Mouse (Mus musculus): ENCODE measurements around the gene Plpp4.

Plpp4 gene

DNA sequence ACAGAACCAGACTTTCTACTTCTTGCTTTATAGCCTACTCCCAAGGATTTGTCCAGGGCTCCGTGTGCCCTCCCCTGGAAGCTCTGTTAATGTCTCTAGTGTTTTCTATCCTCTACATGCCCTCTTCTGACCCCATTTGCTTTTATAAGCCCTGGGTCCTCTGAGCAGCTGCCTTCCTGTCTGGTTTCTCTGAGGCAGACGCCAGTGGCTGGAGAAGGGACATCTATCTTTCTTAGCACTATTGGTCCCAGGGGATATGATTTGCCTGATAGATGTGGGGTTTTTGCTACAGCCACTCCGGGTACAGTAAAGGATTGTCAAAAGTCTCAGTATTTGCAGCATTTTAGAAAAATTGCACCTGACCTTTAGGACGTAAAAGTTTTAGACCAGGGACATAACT is 46.5 kb downstream of the Plpp4 start:
- DNase-seq (ENCODE audit: low spot score), result no peak

DNA sequence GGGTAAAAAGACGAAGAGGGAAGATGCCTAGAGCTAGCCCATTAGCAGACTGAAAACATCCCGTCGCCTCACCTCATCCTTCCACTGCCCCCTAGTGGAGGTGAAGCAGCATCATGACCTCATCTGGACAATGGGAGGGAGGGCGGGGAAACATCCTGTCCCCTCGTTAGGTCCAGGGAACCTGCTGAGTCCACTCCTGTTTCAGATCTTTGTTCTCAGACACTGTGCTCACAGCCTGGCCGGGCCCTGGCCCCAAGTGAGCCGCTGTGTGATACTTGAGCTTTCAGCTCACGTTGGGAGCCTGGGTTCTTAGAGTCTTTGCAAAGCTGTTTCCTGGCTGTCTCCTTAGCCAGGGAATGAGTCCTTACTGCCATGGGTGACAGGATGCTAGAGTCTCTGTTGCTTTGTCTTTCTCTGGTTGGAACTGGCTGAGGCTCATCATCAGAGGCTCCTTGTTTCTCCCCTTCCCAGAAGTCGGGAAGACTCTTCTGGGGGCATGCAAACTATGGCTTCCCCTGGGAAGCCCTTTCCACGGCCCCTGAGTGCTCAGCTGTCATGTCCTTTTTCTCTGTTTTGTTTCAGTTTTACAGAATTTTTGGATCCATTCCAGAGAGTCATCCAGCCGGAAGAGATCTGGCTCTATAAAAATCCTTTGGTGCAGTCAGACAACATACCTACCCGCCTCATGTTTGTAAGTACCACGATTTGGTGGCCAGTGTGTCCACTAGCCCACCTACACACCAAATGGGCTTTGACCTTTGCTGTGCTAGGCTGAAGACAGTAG is 50.4 kb downstream of the Plpp4 start:
- no peak for DNase-seq (ENCODE audit: low spot score)

- DNase-seq (ENCODE audit: low spot score), result no peak
Observed at GRCm38 (mm10) chr7:129308661-129309060, 51.8 kb downstream of the Plpp4 start.

DNA sequence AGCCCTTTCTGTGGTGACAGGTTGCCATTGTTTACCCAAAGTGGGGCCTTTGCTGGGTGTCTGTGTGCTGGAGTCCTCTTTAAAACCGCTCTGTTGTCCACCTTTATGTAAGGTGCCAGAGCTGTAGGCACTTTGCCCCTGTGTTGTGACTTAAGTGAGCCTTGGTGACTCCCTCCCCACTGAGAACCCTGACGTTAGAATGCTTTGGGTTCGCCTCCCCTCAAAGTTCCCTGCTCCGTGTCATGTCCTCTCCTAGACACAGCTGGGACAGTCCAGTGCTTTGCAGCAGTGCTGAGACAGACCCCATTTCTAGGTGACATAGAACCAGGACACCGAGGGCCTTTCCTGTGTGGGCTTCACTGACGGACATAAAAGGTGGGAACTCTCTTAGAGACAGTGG is 55.7 kb downstream of the Plpp4 start:
- no peak for DNase-seq (ENCODE audit: low spot score)

GRCm38 (mm10) chr7:129313969-129314368 is 57.1 kb downstream of the Plpp4 start:
- no peak for DNase-seq (ENCODE audit: low spot score)

GRCm38 (mm10) chr7:129340096-129340495 is 83.3 kb downstream of the Plpp4 start:
- no peak for DNase-seq (ENCODE audit: low spot score)

- DNase-seq (ENCODE audit: low spot score), result no peak
Observed at GRCm38 (mm10) chr7:129355561-129355960, 98.7 kb downstream of the Plpp4 start.

DNA sequence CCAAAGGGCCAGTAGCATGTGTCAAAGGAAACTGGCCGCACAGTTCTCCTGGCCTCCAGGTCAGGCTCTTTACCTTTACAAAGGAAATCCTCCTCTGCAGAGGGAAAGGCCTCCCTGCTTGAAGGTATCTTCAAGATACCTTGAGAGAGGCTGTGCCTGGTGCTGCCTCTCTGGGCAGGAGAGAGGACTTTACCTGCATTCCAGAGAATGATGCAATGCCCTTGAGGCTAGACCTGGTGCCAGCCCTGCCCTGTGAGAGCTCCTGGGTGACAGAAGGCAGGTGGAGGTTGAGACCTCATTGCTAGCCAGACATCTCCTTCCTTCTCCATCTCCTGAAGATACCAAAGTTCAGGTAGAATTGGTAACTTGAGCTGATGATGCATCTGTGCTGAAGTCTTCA is 118.5 kb downstream of the Plpp4 start:
- DNase-seq (ENCODE audit: low spot score), result no peak

DNA sequence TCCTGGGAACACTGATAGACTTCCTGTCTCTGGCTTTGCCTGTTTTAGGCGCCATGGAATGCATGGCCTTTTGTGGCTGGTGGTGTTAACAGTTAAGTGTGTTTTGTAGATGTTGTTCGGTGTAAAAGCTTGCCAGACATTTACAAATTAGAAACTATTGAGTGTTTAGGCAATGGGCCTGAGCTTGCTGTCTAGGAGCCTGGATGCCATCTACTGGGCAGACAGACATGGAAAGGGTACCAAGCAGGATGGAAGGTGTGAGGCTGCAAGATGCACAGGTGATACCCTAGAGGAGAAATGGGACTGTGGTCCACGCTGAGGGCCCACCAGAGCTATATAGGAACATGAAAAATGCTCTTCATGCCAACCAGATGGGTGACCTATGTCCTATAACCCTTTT is 128.3 kb downstream of the Plpp4 start:
- DNase-seq (ENCODE audit: low spot score), result no peak

DNA sequence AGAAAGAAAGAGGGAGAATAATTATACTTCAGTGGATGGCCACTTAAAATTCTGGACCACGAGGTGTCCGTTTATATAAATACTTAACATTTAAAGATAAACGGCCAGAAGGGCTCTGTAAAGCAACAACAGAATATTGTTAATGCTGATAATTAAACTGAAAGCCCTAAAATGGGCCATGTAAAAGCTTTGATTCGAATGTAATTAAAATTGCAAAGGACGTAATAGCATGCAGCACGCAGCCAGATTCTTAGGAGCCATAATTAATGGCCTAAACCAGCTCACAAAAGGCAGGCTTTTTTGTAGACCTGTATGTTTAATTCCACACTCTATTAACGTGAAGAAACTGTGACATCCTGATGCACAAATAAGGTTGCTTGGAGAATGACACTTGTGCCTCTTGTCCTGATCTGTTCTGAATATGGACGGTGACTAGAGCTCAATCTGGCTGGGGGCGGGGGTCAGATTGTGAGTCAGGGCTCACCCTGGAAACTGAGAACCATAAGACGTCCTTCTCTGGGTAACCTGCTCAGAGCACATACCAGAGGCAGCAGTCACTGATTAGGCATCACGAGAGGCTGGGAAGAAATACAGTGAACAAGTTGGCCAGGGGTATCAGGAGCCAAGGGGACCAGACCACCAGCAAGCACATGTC is 136.1 kb downstream of the Plpp4 start:
- no peak for DNase-seq (ENCODE audit: low spot score)

- no peak for DNase-seq (ENCODE audit: low spot score)
Observed at GRCm38 (mm10) chr7:129396561-129396960, 139.7 kb downstream of the Plpp4 start.

DNA sequence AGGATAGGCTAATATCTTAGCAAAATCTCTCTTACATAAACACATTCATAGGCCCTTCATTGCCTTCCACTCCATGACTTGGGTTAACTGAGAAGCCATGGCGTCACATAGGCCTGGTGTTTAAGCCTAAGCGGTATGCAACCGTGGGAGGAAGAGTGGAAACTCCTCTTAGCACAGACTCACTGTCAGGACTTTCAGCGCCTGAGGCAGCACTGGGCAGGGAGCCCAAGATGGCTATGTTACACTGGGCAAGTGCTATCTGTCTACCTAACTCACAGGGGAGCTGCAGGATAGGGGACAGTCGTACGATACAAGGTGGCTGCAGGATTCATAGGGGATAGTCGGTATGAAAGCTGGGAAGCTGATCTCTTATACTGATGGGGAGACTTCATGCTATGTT is 142.2 kb downstream of the Plpp4 start:
- DNase-seq (ENCODE audit: low spot score), result no peak

DNA sequence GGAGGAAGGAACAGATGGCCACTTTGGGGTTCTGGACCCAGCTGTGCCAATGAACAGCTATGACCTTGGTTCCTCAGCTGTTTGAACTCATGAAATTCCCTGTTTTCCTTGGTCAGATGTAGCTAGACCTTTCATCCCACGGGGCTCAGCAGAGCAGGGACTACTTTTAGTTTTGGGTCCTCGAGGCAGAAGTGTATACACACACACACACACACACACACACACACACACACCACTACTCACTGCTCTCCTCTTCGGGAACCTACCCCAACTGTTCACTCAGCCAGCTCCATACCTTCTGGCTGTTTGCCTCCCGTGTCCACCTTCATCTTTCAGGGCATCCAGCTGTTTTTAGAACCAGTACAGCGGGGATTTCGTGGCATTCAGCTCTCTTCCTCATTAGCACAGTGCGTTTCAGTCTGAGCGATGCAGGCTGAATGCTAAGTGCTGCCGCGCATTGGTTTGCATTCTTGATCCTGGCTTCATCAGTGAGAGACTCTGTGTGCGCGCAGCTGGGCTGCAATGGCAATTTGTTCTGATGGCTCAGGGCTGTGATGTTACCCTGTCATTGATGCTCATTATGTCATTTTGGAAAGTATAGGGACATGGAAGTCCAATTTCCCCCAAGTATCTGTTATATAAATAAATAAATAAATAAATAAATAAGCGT is 146.0 kb downstream of the Plpp4 start:
- DNase-seq (ENCODE audit: low spot score), result no peak

GRCm38 (mm10) chr7:129406069-129406468 is 149.2 kb downstream of the Plpp4 start:
- DNase-seq (ENCODE audit: low spot score), result no peak

DNA sequence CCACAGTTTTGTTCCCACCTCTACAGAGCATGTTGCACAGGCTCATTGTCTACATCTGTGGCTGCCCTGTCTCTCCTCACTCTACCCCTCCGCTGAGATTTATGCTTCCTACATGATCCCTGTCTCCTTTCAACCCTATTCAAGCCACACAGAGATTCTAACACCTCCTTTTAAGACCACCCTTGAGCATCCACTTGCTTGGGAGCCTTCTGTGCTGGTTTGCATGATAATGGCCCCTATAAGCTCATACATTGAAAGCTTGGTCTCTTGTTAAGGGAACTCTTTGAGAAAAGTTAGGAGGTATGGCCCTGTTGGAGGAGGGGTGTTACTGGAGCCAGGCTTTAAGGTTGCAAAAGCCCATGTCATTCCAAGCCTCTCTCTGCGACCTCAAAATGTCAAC is 155.9 kb downstream of the Plpp4 start:
- DNase-seq (ENCODE audit: low spot score), result no peak

GRCm38 (mm10) chr7:129415179-129415578 is 158.3 kb downstream of the Plpp4 start:
- DNase-seq (ENCODE audit: low spot score), result no peak

DNA sequence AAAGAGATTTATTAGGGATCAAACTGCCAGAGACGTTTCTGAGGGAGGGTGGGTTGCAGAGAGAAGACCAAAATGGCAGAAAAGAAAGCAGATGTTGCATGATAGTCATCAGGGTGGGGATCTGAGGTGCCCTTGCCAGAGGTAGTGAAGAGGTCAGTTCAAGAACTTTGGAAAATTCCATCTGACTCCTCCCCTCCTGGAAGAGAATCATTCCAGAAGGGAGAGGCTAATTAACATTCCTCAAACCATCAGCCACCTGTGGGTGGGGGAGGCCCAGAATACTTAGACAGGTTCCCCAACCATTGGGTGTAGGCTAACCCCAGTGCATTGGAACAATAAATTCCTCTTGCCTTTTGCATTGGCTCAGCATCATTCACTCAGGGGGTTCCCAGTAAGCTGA is 164.3 kb downstream of the Plpp4 start:
- no peak for DNase-seq (ENCODE audit: low spot score)

GRCm38 (mm10) chr7:129425554-129425953 is 168.7 kb downstream of the Plpp4 start:
- peak; percentile 4 for DNase-seq (ENCODE audit: low spot score)

GRCm38 (mm10) chr7:129428794-129429193 is 172.0 kb downstream of the Plpp4 start:
- DNase-seq (ENCODE audit: low spot score), result no peak

- DNase-seq (ENCODE audit: low spot score), result no peak
Observed at GRCm38 (mm10) chr7:129429903-129430302, 173.1 kb downstream of the Plpp4 start.

Measured in urinary bladder, postnatal 14 days (tissue).